Mouse (Mus musculus): Measurements from ENCODE around the gene Tgfb1. TPM values are rescaled to one million over a fixed set of nuclear protein-coding genes. Genes with fewer than 3 reads are reported as not detected.
A peak's percentile ranks its signal among the peaks of the same experiment; 100 is the strongest.

The Tgfb1 gene
- total RNA-seq (2014; fragmentation: Nextera tagmentation) (156 and 169 TPM in 2 replicates), total RNA-seq (2017) (26.0 and 27.0 TPM in 2 replicates)

- peak; percentile 23 for ATAC-seq (replicated peaks; ENCODE audit: low FRiP score, low TSS enrichment, poor library complexity, severe bottlenecking)
These were observed at the start of gene Tgfb1 for GRCm38 (mm10) chr7:25686680-25687531. Gene Tgfb1, plus strand, starts transcription at chr7:25687002.

GRCm38 (mm10) chr7:25637099-25637498 is 49.7 kb upstream of the Tgfb1 start:
- no peak for ATAC-seq (replicated peaks; ENCODE audit: low FRiP score, low TSS enrichment, poor library complexity, severe bottlenecking)

GRCm38 (mm10) chr7:25639754-25640153 is 47.0 kb upstream of the Tgfb1 start:
- no peak for ATAC-seq (replicated peaks; ENCODE audit: low FRiP score, low TSS enrichment, poor library complexity, severe bottlenecking)

GRCm38 (mm10) chr7:25644136-25644535 is 42.7 kb upstream of the Tgfb1 start:
- no peak for ATAC-seq (replicated peaks; ENCODE audit: low FRiP score, low TSS enrichment, poor library complexity, severe bottlenecking)

- no peak for ATAC-seq (replicated peaks; ENCODE audit: low FRiP score, low TSS enrichment, poor library complexity, severe bottlenecking)
These were observed 42.2 kb upstream of the Tgfb1 start for GRCm38 (mm10) chr7:25644631-25645030.

GRCm38 (mm10) chr7:25645074-25645473 is 41.7 kb upstream of the Tgfb1 start:
- ATAC-seq (replicated peaks; ENCODE audit: low FRiP score, low TSS enrichment, poor library complexity, severe bottlenecking), result no peak

- peak; percentile 46; the same call in 1 of the 2 replicates for ATAC-seq (replicated peaks; ENCODE audit: low FRiP score, low TSS enrichment, poor library complexity, severe bottlenecking)
These were observed 39.2 kb upstream of the Tgfb1 start for GRCm38 (mm10) chr7:25647574-25648123.

- peak; percentile 49 for ATAC-seq (replicated peaks; ENCODE audit: low FRiP score, low TSS enrichment, poor library complexity, severe bottlenecking)
These were observed 37.0 kb upstream of the Tgfb1 start for GRCm38 (mm10) chr7:25649839-25650238.

GRCm38 (mm10) chr7:25651281-25651680 is 35.5 kb upstream of the Tgfb1 start:
- ATAC-seq (replicated peaks; ENCODE audit: low FRiP score, low TSS enrichment, poor library complexity, severe bottlenecking), result peak; percentile 48

- ATAC-seq (replicated peaks; ENCODE audit: low FRiP score, low TSS enrichment, poor library complexity, severe bottlenecking), result no peak
These were observed 34.5 kb upstream of the Tgfb1 start for GRCm38 (mm10) chr7:25652244-25652759.

- no peak for ATAC-seq (replicated peaks; ENCODE audit: low FRiP score, low TSS enrichment, poor library complexity, severe bottlenecking)
These were observed 31.0 kb upstream of the Tgfb1 start for GRCm38 (mm10) chr7:25655601-25656428.

GRCm38 (mm10) chr7:25657785-25658184 is 29.0 kb upstream of the Tgfb1 start:
- ATAC-seq (replicated peaks; ENCODE audit: low FRiP score, low TSS enrichment, poor library complexity, severe bottlenecking), result no peak

GRCm38 (mm10) chr7:25658657-25659472 is 27.9 kb upstream of the Tgfb1 start, which contains the start of the genes Bckdha and Exosc5:
Gene Bckdha, minus strand, starts transcription at chr7:25658981.
Gene Exosc5, plus strand, starts transcription at chr7:25659164.
- ATAC-seq (replicated peaks; ENCODE audit: low FRiP score, low TSS enrichment, poor library complexity, severe bottlenecking), result peak; percentile 93

- no peak for ATAC-seq (replicated peaks; ENCODE audit: low FRiP score, low TSS enrichment, poor library complexity, severe bottlenecking)
These were observed 20.4 kb upstream of the Tgfb1 start for GRCm38 (mm10) chr7:25666381-25666780.

- ATAC-seq (replicated peaks; ENCODE audit: low FRiP score, low TSS enrichment, poor library complexity, severe bottlenecking), result no peak
These were observed 17.6 kb upstream of the Tgfb1 start for GRCm38 (mm10) chr7:25669158-25669557.

GRCm38 (mm10) chr7:25669631-25670030 is 17.2 kb upstream of the Tgfb1 start:
- no peak for ATAC-seq (replicated peaks; ENCODE audit: low FRiP score, low TSS enrichment, poor library complexity, severe bottlenecking)

GRCm38 (mm10) chr7:25670096-25670495 is 16.7 kb upstream of the Tgfb1 start:
- ATAC-seq (replicated peaks; ENCODE audit: low FRiP score, low TSS enrichment, poor library complexity, severe bottlenecking), result no peak

- ATAC-seq (replicated peaks; ENCODE audit: low FRiP score, low TSS enrichment, poor library complexity, severe bottlenecking), result no peak
These were observed 15.1 kb upstream of the Tgfb1 start for GRCm38 (mm10) chr7:25671686-25672085.

- no peak for ATAC-seq (replicated peaks; ENCODE audit: low FRiP score, low TSS enrichment, poor library complexity, severe bottlenecking)
These were observed 14.4 kb upstream of the Tgfb1 start for GRCm38 (mm10) chr7:25672442-25672841.
